Mouse (Mus musculus) layer of hippocampus, adult 18-20 months (tissue): ENCODE data around the gene Ispd. TPM values are rescaled to one million over a fixed set of nuclear protein-coding genes. Genes with fewer than 3 reads are reported as not detected.

ENCODE experiments used
- DNase-seq, 2 experiments: peaks; one replicate each; pipeline ENCODE4 v3.0.0; 2022; ENCODE audit warnings: low spot score in 2 of 2
- total RNA-seq, 2 experiments: library from RNA; stranded (reverse); gene quantifications; 2 replicates each; pipeline ENCODE4 v1.2.3; 2021

Ispd gene
- total RNA-seq, 2 experiments from 2014 or later: 14.7 to 15.3 TPM

- DNase-seq: no peak
Observed at GRCm38 (mm10) chr12:36554697-36555096, 173.4 kb downstream of the Ispd start.

GRCm38 (mm10) chr12:36564146-36564545 lies 182.9 kb downstream of the Ispd start:
- no peak for DNase-seq

GRCm38 (mm10) chr12:36566974-36567373 lies 185.7 kb downstream of the Ispd start:
- no peak for DNase-seq

- DNase-seq: no peak
Observed at GRCm38 (mm10) chr12:36570414-36571095, 189.3 kb downstream of the Ispd start.

- DNase-seq: peak; percentile 6 to 42
Observed at GRCm38 (mm10) chr12:36584828-36585227, 203.6 kb downstream of the Ispd start.

GRCm38 (mm10) chr12:36597539-36598250 lies 216.4 kb downstream of the Ispd start:
- no peak for DNase-seq

GRCm38 (mm10) chr12:36621960-36622736 lies 240.9 kb downstream of the Ispd start:
- DNase-seq: no peak

- no peak for DNase-seq
Observed at GRCm38 (mm10) chr12:36627204-36627603, 246.0 kb downstream of the Ispd start.

- no peak for DNase-seq
Observed at GRCm38 (mm10) chr12:36632427-36632826, 251.2 kb downstream of the Ispd start.

GRCm38 (mm10) chr12:36647514-36647913 lies 266.3 kb downstream of the Ispd start:
- DNase-seq: no peak

- DNase-seq: peak; percentile 23 to 55
Observed at GRCm38 (mm10) chr12:36662496-36662895, 281.2 kb downstream of the Ispd start.

GRCm38 (mm10) chr12:36664783-36665182 lies 283.5 kb downstream of the Ispd start:
- no peak for DNase-seq

GRCm38 (mm10) chr12:36666771-36667170 lies 285.5 kb downstream of the Ispd start:
- DNase-seq: no peak

- DNase-seq: no peak
Observed at GRCm38 (mm10) chr12:36670164-36670908, 289.1 kb downstream of the Ispd start.

- DNase-seq: peak; percentile 18 to 42
Observed at GRCm38 (mm10) chr12:36670915-36671579, 289.8 kb downstream of the Ispd start.

GRCm38 (mm10) chr12:36674481-36674880 lies 293.2 kb downstream of the Ispd start:
- no peak for DNase-seq

GRCm38 (mm10) chr12:36678220-36678619 lies 297.0 kb downstream of the Ispd start:
- DNase-seq: no peak

GRCm38 (mm10) chr12:36680883-36681505 lies 299.7 kb downstream of the Ispd start:
- no peak for DNase-seq

- DNase-seq: no peak
Observed at GRCm38 (mm10) chr12:36681779-36682178, 300.5 kb downstream of the Ispd start.

- DNase-seq: no peak
Observed at GRCm38 (mm10) chr12:36694072-36694471, 312.8 kb downstream of the Ispd start.
